Mouse (Mus musculus) cerebellum, adult 2 months (tissue): ENCODE data around the gene Pear1.

Source experiments
- CTCF ChIP-seq: fragments of 200-500 bp; IDR thresholded peaks from 2 replicates; pipeline ENCODE4 v1.5.1; 2011; ENCODE audit warnings: low read depth, mild to moderate bottlenecking, control low read depth, low read length, moderate library complexity, borderline replicate concordance; ENCODE audit not compliant: insufficient read depth
- POLR2A ChIP-seq: fragments of 200-500 bp; IDR thresholded peaks from 2 replicates; pipeline ENCODE4 v1.6.1; 2011; ENCODE audit warnings: low read length, control low read depth, borderline replicate concordance; ENCODE audit not compliant: insufficient read depth

DNA sequence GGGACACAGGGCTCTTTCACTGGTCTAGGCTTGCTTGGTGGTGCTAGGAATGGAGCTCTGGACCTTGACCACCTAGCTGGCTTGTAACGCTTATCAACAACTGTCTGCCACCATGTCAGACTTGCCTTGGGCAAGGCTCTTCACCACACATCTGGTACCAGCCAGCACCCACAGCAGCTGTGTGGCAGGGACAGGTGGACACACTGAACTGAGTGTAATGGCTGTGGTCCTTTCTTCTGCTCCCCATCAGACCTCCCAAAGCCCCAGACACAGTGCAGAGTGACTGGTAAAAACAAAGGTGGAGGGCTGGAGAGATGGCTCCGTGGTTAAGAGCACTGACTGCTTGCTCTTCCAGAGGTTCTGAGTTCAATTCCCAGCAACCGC, 57.8 kb downstream of the Pear1 start:
- TF ChIP-seq POLR2A (no peak), CTCF (no peak)
